Mouse (Mus musculus): ENCODE data around the gene Alpl. TPM values are rescaled to one million over a fixed set of nuclear protein-coding genes. Genes with fewer than 3 reads are reported as not detected.
A peak's percentile ranks its signal among the peaks of the same experiment; 100 is the strongest.

Gene Alpl
- polyA plus RNA-seq, 1 experiment from 2014 or later, result 15.3 TPM

DNA sequence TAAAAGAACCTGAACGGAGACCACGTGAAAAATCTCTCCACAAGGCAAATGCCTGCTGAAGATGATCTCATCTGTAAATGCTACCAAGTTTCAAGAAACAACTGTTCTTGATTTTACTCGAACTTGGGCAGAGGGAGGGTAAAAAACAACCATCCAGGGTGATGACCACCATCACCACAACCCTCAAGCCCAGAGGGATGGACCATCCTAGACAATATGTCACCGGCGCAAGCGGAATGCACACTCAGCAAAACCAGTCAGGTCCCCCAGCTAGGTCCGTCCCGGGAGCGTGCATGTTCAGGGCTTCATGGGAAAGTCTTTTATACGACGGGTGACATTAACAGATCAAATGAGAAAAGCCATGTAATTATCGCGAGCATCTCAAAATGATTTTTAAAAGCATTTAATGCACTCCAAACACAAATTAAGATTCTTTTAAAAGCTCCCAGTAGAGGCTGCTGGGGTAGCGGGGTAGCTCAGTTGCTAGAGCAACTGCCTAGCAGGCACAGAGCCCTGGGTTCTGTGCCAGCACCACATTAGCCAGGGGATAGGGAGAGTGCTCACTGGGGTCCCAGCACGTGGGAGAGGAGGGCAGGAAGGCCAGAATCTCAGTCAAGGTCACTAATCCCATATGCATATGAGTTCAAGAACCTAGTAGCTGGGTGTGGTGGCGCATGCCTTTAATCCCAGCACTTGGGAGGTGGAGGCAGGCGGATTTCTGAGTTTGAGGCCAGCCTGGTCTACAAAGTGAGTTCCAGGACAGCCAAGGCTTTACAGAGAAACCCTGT lies 17.6 kb downstream of the Alpl start:
- no peak overlapping the region for H3K27ac ChIP-seq
- ATAC-seq (ENCODE audit: low FRiP score, low read depth), result no peak
- H3K4me1 ChIP-seq, result peaks cover 15% of the 10 kb centered on the region
- no peak overlapping the region for H3K4me2 ChIP-seq (replicated peaks)
- 80% methylated on average over 17 of the region's 17 CpGs for WGBS
- H3K36me3 ChIP-seq, result no peaks in the 10 kb centered on the region
- H3K9ac ChIP-seq, result no peak overlapping the region
- no peaks in the 10 kb centered on the region for H3K27me3 ChIP-seq
- H3K4me3 ChIP-seq, result no peak overlapping the region
- H3K9me3 ChIP-seq, result no peaks in the 10 kb centered on the region

DNA sequence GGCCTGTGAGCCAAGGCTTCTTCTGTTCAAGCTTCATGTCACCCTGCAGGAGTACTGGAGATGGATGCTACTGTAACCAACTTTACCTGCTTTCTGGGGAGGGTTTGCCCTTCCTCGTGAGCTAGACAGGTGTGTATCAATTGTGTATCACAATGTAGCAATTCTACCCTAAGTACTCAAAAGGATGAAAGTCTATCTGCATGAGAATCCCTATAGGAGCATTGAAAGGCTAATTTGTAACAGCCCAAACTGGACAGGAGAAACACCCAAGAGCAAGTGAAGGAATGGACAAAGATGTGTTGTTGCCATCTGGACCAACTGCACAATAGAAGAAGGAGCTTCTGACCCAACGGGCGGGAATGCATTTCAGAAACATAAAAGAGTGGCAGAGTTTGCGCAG lies 18.3 kb downstream of the Alpl start:
- no peaks in the 10 kb centered on the region for H3K9me3 ChIP-seq
- no peak overlapping the region for H3K4me3 ChIP-seq
- H3K4me1 ChIP-seq, result peaks cover 16% of the 10 kb centered on the region
- WGBS, result 88% methylated on average over 4 of the region's 4 CpGs
- no peaks in the 10 kb centered on the region for H3K27me3 ChIP-seq
- no peak for ATAC-seq (ENCODE audit: low FRiP score, low read depth)
- no peak overlapping the region for H3K27ac ChIP-seq
- no peak overlapping the region for H3K4me2 ChIP-seq (replicated peaks)
- no peak overlapping the region for H3K9ac ChIP-seq
- H3K36me3 ChIP-seq, result no peaks in the 10 kb centered on the region

DNA sequence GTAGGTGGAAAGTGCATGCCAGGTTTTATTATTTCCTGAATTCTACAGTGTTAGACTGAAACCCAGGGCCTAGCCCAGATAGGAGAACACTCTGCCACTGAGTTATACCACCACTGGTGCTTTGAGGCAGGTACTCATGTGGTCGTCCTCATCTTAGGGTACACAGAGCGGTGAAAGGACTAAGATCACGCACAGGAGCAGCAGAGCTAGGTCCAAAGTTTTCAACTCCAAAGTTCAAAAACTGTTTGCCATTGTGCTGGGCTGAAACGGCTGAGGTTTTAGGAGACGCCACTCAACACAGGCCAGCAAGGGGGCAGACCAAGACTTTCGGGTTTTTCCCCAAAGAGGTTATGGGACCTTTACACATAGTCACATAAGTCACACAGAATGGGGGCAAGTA lies 21.7 kb downstream of the Alpl start:
- Histone ChIP-seq H3K4me2 (replicated peaks) (no peak overlapping the region), H3K4me1 (peaks cover 27% of the 10 kb centered on the region), H3K9ac (0 out of 2 replicates have a peak overlapping the region, but pooled peaks have one; percentile 20), H3K27ac (no peak overlapping the region; the same call in 1 of the 2 replicates), H3K9me3 (no peaks in the 10 kb centered on the region), H3K4me3 (no peak overlapping the region), H3K36me3 (no peaks in the 10 kb centered on the region), H3K27me3 (no peaks in the 10 kb centered on the region)
- 86% methylated on average over 6 of the region's 6 CpGs for WGBS
- ATAC-seq (ENCODE audit: low FRiP score, low read depth), result no peak; the same call in 1 of the 2 replicates

DNA sequence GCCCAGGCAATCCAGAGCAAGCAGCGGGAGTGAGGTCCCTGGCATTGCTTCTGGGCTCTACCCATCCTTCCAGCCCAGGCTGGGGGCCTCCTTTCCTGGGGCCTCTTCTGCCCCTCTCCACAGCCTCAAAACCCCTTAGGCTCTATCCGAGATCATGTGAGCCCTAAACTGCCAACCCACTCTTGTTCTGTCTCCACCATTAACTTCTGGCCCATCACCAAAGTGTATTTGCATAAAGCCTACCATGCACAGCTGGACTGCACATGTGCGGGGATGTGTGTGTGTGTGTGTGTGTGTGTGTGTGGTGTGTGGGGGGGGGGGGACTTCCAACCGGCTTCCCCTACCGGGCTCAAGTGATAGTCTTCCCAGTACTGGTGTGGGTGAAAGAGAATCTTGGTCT lies 22.2 kb downstream of the Alpl start:
- 0 out of 2 replicates have a peak overlapping the region, but pooled peaks have one; percentile 20 for H3K9ac ChIP-seq
- peak overlapping the region; percentile 55; the same call in 1 of the 2 replicates for H3K27ac ChIP-seq
- no peaks in the 10 kb centered on the region for H3K36me3 ChIP-seq
- no peak overlapping the region for H3K4me3 ChIP-seq
- H3K9me3 ChIP-seq, result no peaks in the 10 kb centered on the region
- WGBS, result 33% methylated on average over 5 of the region's 5 CpGs
- no peak overlapping the region for H3K4me2 ChIP-seq (replicated peaks)
- H3K27me3 ChIP-seq, result no peaks in the 10 kb centered on the region
- H3K4me1 ChIP-seq, result peaks cover 28% of the 10 kb centered on the region
- peak; percentile 62; the same call in 1 of the 2 replicates for ATAC-seq (ENCODE audit: low FRiP score, low read depth)

DNA sequence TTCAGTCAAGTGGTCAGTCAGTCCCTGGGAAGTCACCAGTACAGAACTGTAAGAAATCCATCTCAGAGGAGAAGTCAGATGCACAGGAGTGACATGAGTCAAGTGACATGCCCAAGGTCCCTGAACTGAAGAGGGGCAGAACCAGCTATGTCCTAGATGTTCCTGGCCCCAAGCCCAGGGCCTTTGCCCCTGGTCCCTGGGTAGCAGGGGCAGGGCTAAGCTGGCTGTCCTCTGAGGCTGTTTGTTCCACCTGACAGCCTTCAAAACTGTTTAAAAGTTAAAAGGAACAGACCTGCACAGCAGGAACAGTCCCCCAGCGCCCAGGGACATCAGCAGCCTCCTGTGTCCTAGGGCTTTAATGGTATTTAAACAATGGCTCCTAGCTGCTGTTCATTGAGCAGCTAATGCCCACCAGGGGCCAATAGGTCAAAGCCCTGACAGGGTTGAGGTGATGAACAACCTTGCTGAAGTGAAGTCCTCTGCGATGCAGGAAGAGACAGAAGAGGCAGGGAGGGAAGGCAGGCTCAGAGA lies 22.8 kb downstream of the Alpl start:
- H3K4me1 ChIP-seq, result peaks cover 28% of the 10 kb centered on the region
- no peak overlapping the region for H3K4me3 ChIP-seq
- H3K27me3 ChIP-seq, result no peaks in the 10 kb centered on the region
- H3K4me2 ChIP-seq (replicated peaks), result no peak overlapping the region
- ATAC-seq (ENCODE audit: low FRiP score, low read depth), result no peak
- H3K9ac ChIP-seq, result peak overlapping the region; percentile 4; the same call in 1 of the 2 replicates
- H3K36me3 ChIP-seq, result no peaks in the 10 kb centered on the region
- peak overlapping the region; percentile 55; the same call in 1 of the 2 replicates for H3K27ac ChIP-seq
- WGBS, result 12% methylated on average over 2 of the region's 2 CpGs
- H3K9me3 ChIP-seq, result no peaks in the 10 kb centered on the region

DNA sequence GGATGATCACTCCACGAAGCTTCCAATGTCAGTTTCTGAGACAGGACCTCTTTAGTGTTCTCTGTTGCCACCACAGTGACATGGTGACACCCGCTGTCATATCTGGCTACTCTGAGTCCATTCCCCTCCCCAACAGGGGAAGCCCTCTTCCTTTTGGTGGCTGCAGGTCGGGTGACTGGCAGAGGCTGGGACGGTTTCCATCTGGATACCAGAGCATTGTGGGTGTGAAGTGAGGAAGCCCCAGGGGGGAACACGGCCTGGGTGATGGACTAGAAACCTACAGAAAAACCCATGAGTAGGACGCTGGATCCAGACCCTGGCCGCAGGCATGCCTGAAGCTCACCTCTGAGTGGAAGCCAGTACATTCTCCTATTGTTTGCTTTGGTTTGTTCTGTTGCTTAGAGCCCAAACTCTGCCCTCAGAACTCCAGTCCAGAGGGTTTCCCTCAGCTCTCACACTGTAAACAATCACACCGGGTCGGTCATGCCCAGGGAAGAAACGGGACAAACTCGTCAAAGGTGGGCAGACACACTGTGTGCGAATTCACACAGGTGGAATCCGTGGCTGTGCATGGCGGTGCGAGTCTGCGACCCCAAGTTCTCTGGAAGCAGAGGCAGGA lies 23.6 kb downstream of the Alpl start:
- Histone ChIP-seq H3K4me1 (peaks cover 28% of the 10 kb centered on the region), H3K27me3 (no peaks in the 10 kb centered on the region), H3K9ac (no peak overlapping the region), H3K36me3 (no peaks in the 10 kb centered on the region), H3K9me3 (no peaks in the 10 kb centered on the region), H3K4me3 (no peak overlapping the region), H3K27ac (no peak overlapping the region), H3K4me2 (replicated peaks) (no peak overlapping the region)
- WGBS, result 82% methylated on average over 16 of the region's 16 CpGs
- no peak for ATAC-seq (ENCODE audit: low FRiP score, low read depth)

DNA sequence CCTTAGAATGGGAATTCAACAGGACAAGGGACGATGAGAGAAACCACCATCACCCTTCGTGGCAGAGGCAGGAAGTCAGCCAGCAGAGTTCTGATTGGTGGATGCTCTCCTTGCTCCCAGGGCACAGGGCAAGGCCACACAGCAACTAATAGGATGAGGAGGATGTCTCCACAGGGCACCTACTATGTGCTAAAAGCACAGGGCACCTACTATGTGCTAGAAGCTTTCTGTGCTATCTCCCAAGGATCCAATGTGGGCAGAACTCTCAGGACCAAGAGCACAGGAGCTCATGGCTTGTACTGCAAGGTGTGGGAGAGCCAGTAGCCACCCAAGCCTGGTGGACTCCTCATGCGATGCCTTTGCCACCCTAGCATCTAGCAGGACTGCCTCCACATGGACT lies 24.4 kb downstream of the Alpl start:
- Histone ChIP-seq H3K4me2 (replicated peaks) (no peak overlapping the region), H3K4me3 (no peak overlapping the region), H3K9ac (no peak overlapping the region), H3K9me3 (no peaks in the 10 kb centered on the region), H3K4me1 (peaks cover 28% of the 10 kb centered on the region), H3K27ac (no peak overlapping the region), H3K36me3 (no peaks in the 10 kb centered on the region), H3K27me3 (no peaks in the 10 kb centered on the region)
- WGBS, result 61% methylated on average over 3 of the region's 3 CpGs
- no peak for ATAC-seq (ENCODE audit: low FRiP score, low read depth)

DNA sequence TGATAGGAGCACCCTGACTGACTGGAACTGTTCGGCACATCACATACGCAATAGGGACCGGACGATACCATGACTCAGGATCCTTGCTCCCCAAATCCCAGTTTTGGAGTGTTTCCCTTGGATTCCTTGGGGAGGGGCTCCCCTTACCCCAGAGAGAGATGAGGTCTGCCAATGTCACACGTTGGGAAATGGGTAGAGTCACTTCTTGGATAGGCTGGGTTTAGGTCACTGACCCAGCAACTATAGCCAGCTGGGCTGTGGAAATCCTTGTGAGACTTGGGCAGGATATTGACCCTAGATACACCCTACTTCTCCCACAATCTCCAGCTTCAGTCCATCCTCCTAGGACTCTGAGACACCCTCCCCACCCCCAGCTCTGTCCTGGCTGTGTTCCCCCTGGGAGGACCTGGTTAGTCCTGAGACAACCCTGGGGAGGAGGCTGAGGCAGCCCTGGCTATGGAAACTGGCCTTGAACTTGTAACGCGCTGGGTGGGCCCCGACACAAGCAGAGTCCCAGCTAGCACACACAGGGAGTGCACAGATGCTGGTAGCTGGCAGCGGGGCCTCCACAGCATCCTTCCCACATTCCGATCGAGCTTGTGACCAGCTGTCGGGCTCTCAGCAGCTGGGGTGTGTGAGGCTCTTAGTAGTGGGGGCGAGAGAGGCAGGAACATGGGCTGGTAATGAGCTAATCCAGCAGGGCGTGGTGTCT lies 25.1 kb downstream of the Alpl start:
- Histone ChIP-seq H3K4me1 (peaks cover 29% of the 10 kb centered on the region), H3K9me3 (no peaks in the 10 kb centered on the region), H3K4me2 (replicated peaks) (no peak overlapping the region), H3K36me3 (no peaks in the 10 kb centered on the region), H3K27ac (no peak overlapping the region), H3K9ac (no peak overlapping the region; the same call in 1 of the 2 replicates), H3K4me3 (no peak overlapping the region), H3K27me3 (no peaks in the 10 kb centered on the region)
- WGBS, result 57% methylated on average over 14 of the region's 14 CpGs
- peak; percentile 50; the same call in 1 of the 2 replicates for ATAC-seq (ENCODE audit: low FRiP score, low read depth)

DNA sequence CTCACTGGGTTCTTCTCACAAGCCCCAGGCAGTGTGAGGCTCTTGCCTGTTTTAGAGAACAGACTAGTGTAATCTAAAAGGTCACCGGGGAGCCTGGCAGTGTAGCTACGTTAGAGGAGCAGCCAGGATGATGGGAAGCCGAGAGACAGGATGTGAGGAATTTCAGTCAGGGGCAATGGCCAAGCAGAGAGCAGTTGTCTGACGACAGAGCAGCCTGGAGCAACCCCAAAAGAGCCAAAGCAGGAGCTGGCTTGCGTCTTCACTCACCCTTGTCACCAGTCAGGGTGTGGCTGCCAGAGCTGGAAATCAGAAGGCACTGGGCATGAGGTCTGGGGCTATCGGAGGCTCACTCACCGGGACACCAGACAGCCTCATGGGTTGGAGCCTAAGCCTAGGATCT lies 26.5 kb downstream of the Alpl start:
- WGBS, result 29% methylated on average over 7 of the region's 7 CpGs
- peaks cover 37% of the 10 kb centered on the region for H3K4me1 ChIP-seq
- H3K27me3 ChIP-seq, result no peaks in the 10 kb centered on the region
- no peak for ATAC-seq (ENCODE audit: low FRiP score, low read depth)
- H3K4me3 ChIP-seq, result no peak overlapping the region
- no peak overlapping the region for H3K4me2 ChIP-seq (replicated peaks)
- H3K36me3 ChIP-seq, result no peaks in the 10 kb centered on the region
- no peaks in the 10 kb centered on the region for H3K9me3 ChIP-seq
- H3K27ac ChIP-seq, result no peak overlapping the region
- no peak overlapping the region for H3K9ac ChIP-seq

DNA sequence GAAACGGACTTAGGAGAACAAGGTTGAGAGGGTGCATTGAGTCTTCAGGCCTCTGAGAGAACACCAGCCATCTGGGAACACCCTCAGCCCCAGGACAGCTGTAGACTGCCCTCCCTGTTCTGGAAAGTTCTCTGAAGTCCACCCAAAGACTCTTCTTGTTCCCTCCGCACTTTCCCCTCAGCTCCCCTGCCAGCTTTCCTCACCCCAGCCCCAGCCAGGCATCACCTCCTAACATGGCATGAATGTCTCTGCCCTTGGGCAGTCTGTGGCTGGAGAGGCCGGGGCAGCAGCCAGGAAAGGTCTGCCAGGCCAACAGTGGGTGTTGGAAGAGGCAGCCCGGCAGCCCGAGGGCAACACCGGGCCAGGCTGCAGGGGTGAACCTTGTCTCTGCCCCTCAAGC lies 27.4 kb downstream of the Alpl start:
- ATAC-seq (ENCODE audit: low FRiP score, low read depth), result no peak
- Histone ChIP-seq H3K27me3 (no peaks in the 10 kb centered on the region), H3K4me1 (peaks cover 29% of the 10 kb centered on the region), H3K27ac (no peak overlapping the region), H3K36me3 (no peaks in the 10 kb centered on the region), H3K4me3 (no peak overlapping the region), H3K9me3 (no peaks in the 10 kb centered on the region), H3K9ac (no peak overlapping the region), H3K4me2 (replicated peaks) (no peak overlapping the region)
- 69% methylated on average over 6 of the region's 6 CpGs for WGBS

DNA sequence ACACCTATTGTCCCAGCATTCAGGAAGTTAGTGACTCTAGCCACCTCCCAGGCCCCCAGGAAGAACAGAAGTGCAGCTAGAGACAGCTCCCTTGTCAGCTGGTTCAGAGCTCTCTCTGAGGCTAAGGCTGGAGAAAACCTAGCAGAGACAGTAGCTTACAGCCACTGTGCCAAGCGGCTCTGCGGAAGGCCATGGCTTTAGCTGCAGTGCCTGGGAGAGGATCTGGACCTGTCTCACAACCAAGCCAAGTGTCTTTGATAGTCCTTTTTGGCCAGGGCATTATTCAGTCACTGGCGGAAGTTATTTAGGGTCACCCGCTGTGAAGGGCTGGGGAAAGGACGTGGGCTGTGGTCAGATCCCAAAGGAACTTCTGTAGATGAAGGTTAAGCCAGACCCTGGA lies 27.8 kb downstream of the Alpl start:
- Histone ChIP-seq H3K9me3 (no peaks in the 10 kb centered on the region), H3K27me3 (no peaks in the 10 kb centered on the region), H3K36me3 (no peaks in the 10 kb centered on the region), H3K4me2 (replicated peaks) (no peak overlapping the region), H3K27ac (no peak overlapping the region), H3K9ac (no peak overlapping the region), H3K4me1 (peaks cover 24% of the 10 kb centered on the region), H3K4me3 (no peak overlapping the region)
- WGBS, result 76% methylated on average over 5 of the region's 5 CpGs
- ATAC-seq (ENCODE audit: low FRiP score, low read depth), result no peak

DNA sequence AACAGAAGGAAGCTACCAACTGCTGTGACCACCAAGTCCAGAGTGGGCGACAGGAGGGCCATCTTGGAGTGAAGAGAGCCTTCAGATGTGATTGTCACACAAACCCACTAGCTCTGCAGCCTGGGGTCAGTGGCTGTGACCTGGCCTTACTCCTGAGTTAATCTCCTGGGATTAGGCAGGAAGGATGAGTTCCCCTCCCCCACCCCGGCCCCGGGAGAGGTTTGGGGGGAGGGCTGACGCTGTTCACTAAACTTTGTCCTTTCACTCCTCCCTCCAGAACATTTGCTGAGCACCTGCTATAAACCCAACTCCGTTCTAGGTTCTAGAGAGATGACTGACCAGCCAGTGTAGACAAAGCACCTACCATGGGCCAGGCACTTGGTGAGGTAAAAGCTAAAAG lies 29.8 kb downstream of the Alpl start:
- H3K9me3 ChIP-seq, result no peaks in the 10 kb centered on the region
- peaks cover 22% of the 10 kb centered on the region for H3K4me1 ChIP-seq
- no peak for ATAC-seq (ENCODE audit: low FRiP score, low read depth)
- H3K4me2 ChIP-seq (replicated peaks), result no peak overlapping the region
- H3K4me3 ChIP-seq, result no peak overlapping the region
- 31% methylated on average over 5 of the region's 5 CpGs for WGBS
- H3K36me3 ChIP-seq, result no peaks in the 10 kb centered on the region
- no peaks in the 10 kb centered on the region for H3K27me3 ChIP-seq
- H3K9ac ChIP-seq, result no peak overlapping the region
- no peak overlapping the region for H3K27ac ChIP-seq

All from limb, embryonic 13.5 days (tissue).